Mouse (Mus musculus) embryonic facial prominence, embryonic 14.5 days (tissue): Measurements from ENCODE around the gene Soat1. TPM values are rescaled to one million over a fixed set of nuclear protein-coding genes. Genes with fewer than 3 reads are reported as not detected.
"Not testable (repeated sequence)": the region's sequence is repeated elsewhere in the genome, so short reads cannot be mapped to it uniquely, and the experiment has no call there.

Experiments
- ATAC-seq: fragments of 200-750 bp; cut with Nextera tagmentation; 2 replicates; pipeline ENCODE4 v1.8.0; 2017; ENCODE audit warnings: low read depth, moderate number of reproducible peaks, moderate TSS enrichment
- DNase-seq: peaks from one replicate; pipeline ENCODE4 v3.0.0-alpha.2; 2015; ENCODE audit warnings: low spot score
- H3K27ac ChIP-seq: fragments of 300-500 bp; sonication (generic); replicated peaks from 2 replicates; pipeline ENCODE4 v1.5.1; 2014; ENCODE audit warnings: low read depth, mild to moderate bottlenecking, low read length, moderate library complexity
- H3K27me3 ChIP-seq: fragments of 300-500 bp; sonication (generic); replicated peaks from 2 replicates; pipeline ENCODE4 v1.6.1; 2014; ENCODE audit warnings: low read length; ENCODE audit not compliant: control insufficient read depth, insufficient read depth
- H3K36me3 ChIP-seq: fragments of 300-500 bp; sonication (generic); 2 replicates; pipeline ENCODE4 v1.6.1; 2014; ENCODE audit warnings: low read length, mixed read lengths; ENCODE audit not compliant: control insufficient read depth, insufficient read depth
- H3K4me1 ChIP-seq: fragments of 300-500 bp; sonication (generic); 2 replicates; pipeline ENCODE4 v1.6.1; 2014; ENCODE audit warnings: antibody characterized with exemption, low read length; ENCODE audit not compliant: control insufficient read depth, insufficient read depth
- H3K4me2 ChIP-seq: fragments of 300-500 bp; sonication (generic); 2 replicates; pipeline ENCODE4 v1.6.1; 2014; ENCODE audit warnings: low read depth, mild to moderate bottlenecking, low read length, moderate library complexity, mixed read lengths
- H3K4me3 ChIP-seq: fragments of 300-500 bp; sonication (generic); 2 replicates; pipeline ENCODE4 v1.5.1; 2014; ENCODE audit warnings: low read depth, mild to moderate bottlenecking, low read length
- H3K9ac ChIP-seq: fragments of 300-500 bp; sonication (generic); 2 replicates; pipeline ENCODE4 v1.6.1; 2014; ENCODE audit warnings: low read depth, mild to moderate bottlenecking, low read length, moderate library complexity, mixed read lengths
- H3K9me3 ChIP-seq: fragments of 300-500 bp; sonication (generic); 2 replicates; pipeline ENCODE4 v1.6.1; 2016; ENCODE audit warnings: low read length; ENCODE audit not compliant: control insufficient read depth
- WGBS: fragments of 180-500 bp; shearing (Covaris S2); extraction: QIAGEN DNeasy Blood & Tissue Kit; methylation state at CpG from one replicate; pipeline ENCODE4 v1.1.7; 2014; 5-methylcytosine and 5-hydroxymethylcytosine counted together
- polyA plus RNA-seq: library from polyadenylated mRNA; unstranded; fragments of >200 nt; fragmentation: Nextera tagmentation; extraction: Ambion mirVana; gene quantifications from 2 replicates; pipeline ENCODE4 v1.2.1, GENCODE M21; 2014

The Soat1 gene
- 21.8 and 22.0 TPM in 2 replicates for polyA plus RNA-seq

DNA sequence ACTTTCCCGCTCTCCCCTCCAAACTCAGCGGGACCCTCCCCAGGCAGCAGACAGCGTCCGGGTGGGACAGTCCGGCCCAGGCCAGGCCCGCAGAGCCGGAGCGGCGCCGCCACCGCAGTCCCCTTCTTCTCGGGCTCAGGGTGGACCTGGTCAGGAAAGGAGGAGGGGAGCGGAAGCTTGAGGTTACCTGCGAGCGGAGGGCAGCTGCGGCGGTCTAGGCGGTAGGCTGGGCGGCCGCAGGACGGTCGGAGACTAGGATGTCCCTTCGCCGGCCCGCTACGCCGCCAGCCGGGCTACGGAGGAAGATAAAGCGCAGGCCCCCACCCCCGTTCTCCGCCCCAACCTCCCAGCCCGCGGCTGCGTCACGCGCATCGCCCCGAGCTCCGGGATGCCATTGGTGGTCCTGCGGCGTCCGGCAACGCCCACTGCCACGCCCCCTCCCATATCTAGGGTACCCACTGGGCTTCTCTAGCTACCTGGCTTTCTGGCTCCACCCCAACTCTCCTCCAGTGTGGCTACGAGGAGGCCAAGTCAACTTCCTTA lies at the start of gene Soat1:
TSS of gene Soat1 (minus strand) at position 371 of the 543 bp plus-strand sequence.
- H3K4me2 ChIP-seq, result peak within 1 kb of the TSS; percentile 71
- H3K36me3 ChIP-seq, result 0 out of 2 replicates have a peak, but pooled peaks cover 6% of the 10 kb centered on the region
- H3K27me3 ChIP-seq, result no peaks in the 10 kb centered on the region
- H3K9ac ChIP-seq, result peak within 1 kb of the TSS; percentile 85
- peaks cover 5% of the 10 kb centered on the region for H3K9me3 ChIP-seq
- no peaks in the 10 kb centered on the region for H3K4me1 ChIP-seq
- DNase-seq (peak; percentile 94), ATAC-seq (peak; percentile 98)
- H3K27ac ChIP-seq, result peak within 1 kb of the TSS; percentile 76
- WGBS, result under 1% methylated on average over 28 of the region's 46 CpGs
- peak within 1 kb of the TSS; percentile 87 for H3K4me3 ChIP-seq

DNA sequence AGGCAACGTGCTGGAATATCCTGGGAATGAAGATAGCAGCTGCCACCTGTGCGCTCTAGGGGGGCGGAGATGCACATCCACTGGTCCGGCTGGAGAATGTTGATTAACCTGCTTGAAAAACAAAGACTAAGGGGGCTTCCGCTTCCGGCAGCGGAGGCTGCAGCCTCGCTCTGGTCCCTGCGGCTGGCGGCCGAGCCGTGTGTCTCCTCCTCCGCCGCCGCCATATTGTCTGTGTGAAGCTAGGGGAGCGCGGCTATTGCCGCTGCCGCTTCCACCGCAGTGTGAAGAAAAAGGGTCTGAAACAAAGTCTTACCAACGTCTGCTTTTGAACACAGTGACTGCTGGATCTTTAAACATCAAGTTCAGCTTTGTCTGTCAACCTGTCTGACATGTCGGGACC lies 49.7 kb upstream of the Soat1 start, which contains the start of gene Gm10031:
TSS of gene Gm10031 (plus strand) at position 171 of the 400 bp plus-strand sequence.
- H3K36me3 ChIP-seq, H3K27ac ChIP-seq, H3K9ac ChIP-seq, H3K9me3 ChIP-seq, H3K4me2 ChIP-seq, H3K4me1 ChIP-seq, DNase-seq, H3K27me3 ChIP-seq, H3K4me3 ChIP-seq: not testable (repeated sequence)
- ATAC-seq, result peak; percentile 88
- WGBS, result 85% methylated on average over 21 of the region's 22 CpGs

DNA sequence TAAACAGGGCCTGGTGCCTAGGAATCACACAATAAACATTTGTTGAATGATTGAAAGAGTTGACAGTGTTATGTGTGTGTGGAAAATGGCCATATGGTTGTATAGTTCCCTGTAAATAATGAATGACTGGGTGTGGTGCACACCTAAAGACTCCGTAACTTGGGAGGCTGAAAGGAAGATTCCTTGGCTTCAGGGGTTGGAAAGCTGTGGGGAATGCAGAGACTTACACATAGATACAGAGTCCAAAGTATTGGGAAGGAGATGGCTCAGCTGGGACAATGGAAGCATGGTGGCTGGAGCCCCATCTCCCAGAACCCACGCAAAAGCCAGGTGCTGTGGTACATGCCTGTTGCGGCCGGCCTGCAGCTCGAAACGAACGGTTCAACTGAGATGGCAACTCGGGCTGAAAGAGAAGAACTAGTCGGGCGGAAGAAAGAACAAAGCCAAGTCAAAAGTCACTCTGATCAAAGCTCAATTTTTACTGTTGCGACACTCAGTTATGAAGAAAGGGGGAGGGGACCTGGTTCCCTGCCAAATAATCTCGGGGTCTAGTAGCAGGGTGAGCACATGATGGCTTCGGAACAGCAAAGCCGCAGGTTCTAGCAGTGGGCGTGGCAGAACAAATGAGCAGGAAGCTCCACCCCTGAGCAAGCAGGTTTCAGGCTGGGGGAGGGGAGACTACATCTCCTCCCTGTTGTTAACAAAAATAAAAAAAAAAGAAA lies 47.8 kb upstream of the Soat1 start:
- Histone ChIP-seq H3K4me2 (no peak overlapping the region), H3K4me3 (no peak overlapping the region), H3K9ac (no peak overlapping the region), H3K36me3 (no peaks in the 10 kb centered on the region), H3K9me3 (no peaks in the 10 kb centered on the region), H3K27me3 (no peaks in the 10 kb centered on the region), H3K27ac (no peak overlapping the region), H3K4me1 (no peaks in the 10 kb centered on the region)
- DNase-seq, result peak; percentile 71
- ATAC-seq, result no peak
- 53% methylated on average over 15 of the region's 15 CpGs for WGBS

DNA sequence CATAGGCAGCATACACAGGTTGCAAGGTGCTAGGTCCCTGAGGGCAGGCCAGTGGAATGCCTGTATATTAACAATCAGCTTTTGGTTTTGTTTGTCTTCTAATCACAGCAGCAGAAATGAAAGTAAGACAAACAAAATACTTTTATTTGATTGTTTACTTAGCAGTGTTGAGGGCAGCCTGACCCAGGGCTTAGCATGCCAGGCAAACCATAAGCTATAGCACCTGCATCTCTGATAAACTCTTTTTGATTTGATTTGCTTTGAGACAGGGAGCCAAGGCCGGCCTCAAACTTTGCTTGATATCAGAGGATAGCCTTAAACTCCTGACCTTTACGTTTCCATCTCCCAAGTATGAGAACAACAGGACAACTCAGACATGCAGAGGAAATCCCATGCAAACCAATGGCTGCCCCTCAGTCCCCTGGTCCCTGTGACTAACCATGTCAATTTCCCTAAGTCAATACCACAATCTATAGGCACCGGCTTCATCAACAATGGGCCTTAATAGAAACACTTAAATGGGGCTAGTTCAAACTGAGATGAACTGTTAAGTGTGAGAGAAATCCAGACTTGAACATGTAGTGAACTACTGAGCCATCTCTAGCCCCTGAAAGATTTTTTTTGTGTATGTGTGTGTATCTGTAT lies 46.1 kb upstream of the Soat1 start:
- H3K4me2 ChIP-seq, result no peak overlapping the region
- H3K36me3 ChIP-seq, result no peaks in the 10 kb centered on the region
- H3K27ac ChIP-seq, result no peak overlapping the region
- no peaks in the 10 kb centered on the region for H3K9me3 ChIP-seq
- DNase-seq (no peak), ATAC-seq (no peak)
- whole genome bisulfite sequencing, result 81% methylated on average over 3 of the region's 3 CpGs
- H3K4me3 ChIP-seq, result no peak overlapping the region
- H3K9ac ChIP-seq, result no peak overlapping the region
- H3K4me1 ChIP-seq, result no peaks in the 10 kb centered on the region
- no peaks in the 10 kb centered on the region for H3K27me3 ChIP-seq

DNA sequence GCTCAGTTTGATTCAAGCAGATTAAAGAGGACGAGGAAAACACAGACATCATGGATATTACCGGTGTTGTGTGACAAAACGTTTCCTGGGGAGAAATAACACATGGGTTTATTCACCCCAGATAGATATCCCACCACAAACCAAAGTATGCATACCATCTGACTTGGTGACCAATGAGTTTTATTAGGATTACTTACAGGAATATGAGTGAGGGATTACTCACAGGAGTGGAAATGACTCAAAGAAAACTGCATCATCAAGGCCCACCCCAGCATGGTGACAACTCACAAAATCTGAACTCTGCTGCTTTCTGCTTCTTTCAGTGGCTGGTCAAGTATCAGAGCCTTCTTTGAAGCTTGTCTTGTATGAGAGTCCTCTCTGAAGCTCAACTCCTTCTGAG lies 33.6 kb upstream of the Soat1 start:
- no peaks in the 10 kb centered on the region for H3K9me3 ChIP-seq
- H3K27me3 ChIP-seq, result no peaks in the 10 kb centered on the region
- H3K36me3 ChIP-seq, result no peaks in the 10 kb centered on the region
- H3K27ac ChIP-seq, result no peak overlapping the region
- H3K4me1 ChIP-seq, result no peaks in the 10 kb centered on the region
- DNase-seq (no peak), ATAC-seq (no peak)
- WGBS, result 74% methylated on average over 3 of the region's 3 CpGs
- no peak overlapping the region for H3K9ac ChIP-seq
- no peak overlapping the region for H3K4me3 ChIP-seq
- no peak overlapping the region for H3K4me2 ChIP-seq

DNA sequence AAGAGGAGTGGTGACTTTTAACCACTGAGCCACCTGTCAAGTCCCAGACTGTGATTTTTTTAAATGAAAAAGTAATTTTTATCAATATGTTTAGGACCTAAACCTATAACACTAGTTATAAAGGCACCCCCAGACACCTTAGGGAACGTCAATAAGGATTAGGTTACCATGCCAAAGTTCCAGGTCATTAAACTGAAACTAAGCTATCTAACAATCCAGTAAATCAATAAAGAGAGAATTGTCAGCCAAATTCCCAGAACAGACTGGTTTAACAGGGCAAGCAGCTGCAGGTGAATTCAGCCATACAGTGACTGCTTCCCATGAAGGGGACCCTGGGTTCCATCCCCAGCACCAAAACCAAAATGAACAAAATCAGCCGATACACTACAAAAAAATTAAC lies 31.8 kb upstream of the Soat1 start:
- ATAC-seq (no peak), DNase-seq (no peak)
- no peaks in the 10 kb centered on the region for H3K4me1 ChIP-seq
- H3K36me3 ChIP-seq, result no peaks in the 10 kb centered on the region
- no peaks in the 10 kb centered on the region for H3K9me3 ChIP-seq
- no peak overlapping the region for H3K9ac ChIP-seq
- H3K27me3 ChIP-seq, result no peaks in the 10 kb centered on the region
- WGBS, result 78% methylated on average over 2 of the region's 2 CpGs
- no peak overlapping the region for H3K4me2 ChIP-seq
- H3K27ac ChIP-seq, result no peak overlapping the region
- no peak overlapping the region for H3K4me3 ChIP-seq

DNA sequence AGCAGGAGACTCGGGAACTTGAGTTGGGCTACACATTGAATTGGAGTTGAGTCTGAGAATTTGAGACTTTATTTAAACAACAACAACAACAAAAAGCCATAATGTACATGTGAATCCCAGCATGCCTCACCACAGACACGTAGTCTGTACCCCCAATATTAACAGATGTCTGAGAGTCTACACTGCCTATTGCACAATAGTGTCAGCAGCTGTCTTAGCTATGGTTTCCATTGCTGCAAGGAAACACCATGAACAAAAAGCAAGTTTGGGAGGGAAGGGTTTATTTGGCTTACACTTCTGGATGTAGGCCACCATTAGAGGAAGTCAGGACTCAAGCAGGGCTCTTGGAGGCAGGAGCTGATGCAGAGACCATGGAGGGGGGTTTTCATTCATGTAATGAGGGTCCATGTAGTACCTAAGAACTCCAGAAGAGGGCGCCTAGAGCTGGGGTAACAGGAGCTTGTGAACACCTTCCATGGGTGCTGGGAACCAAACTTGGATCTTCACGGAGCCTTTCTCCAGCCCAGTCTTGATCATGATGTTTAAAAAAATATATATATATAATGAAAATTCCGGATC lies 30.9 kb upstream of the Soat1 start:
- no peak for ATAC-seq
- Histone ChIP-seq H3K4me1 (no peaks in the 10 kb centered on the region), H3K27ac (no peak overlapping the region), H3K9ac (no peak overlapping the region), H3K4me2 (no peak overlapping the region), H3K36me3 (no peaks in the 10 kb centered on the region), H3K9me3 (no peaks in the 10 kb centered on the region), H3K4me3 (no peak overlapping the region), H3K27me3 (no peaks in the 10 kb centered on the region)
- no peak for DNase-seq
- 74% methylated on average over 5 of the region's 5 CpGs for WGBS

DNA sequence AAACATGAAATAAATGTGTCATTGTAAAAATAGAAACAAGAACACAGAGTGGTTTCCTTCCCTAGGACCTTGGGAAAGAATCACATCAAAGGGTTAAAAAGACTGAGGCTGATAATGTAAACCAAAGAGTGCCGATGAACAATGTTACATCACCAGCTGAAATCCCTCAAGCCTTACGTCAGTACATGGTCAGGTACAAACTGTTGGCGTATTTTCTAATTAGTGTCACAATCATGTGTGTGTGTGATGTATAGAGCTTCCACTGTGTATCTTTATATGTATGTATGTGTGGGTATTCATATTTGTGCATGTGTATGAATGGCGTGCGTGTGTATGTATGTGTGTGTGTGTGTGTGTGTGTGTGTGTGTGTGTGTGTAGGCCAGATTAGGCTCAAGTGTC lies 22.8 kb upstream of the Soat1 start:
- 70% methylated on average over 5 of the region's 5 CpGs for WGBS
- no peak for DNase-seq
- ATAC-seq, result no peak

More for the DNA sequence above, 22.8 kb upstream of the Soat1 start:
- Histone ChIP-seq H3K4me1 (no peaks in the 10 kb centered on the region), H3K9ac (no peak overlapping the region), H3K9me3 (no peaks in the 10 kb centered on the region), H3K36me3 (no peaks in the 10 kb centered on the region), H3K27ac (no peak overlapping the region), H3K27me3 (no peaks in the 10 kb centered on the region), H3K4me2 (no peak overlapping the region), H3K4me3 (no peak overlapping the region)
